Mouse (Mus musculus) heart, embryonic 13.5 days (tissue): ENCODE data around the gene Pitpnc1. TPM values are rescaled to one million over a fixed set of nuclear protein-coding genes. Genes with fewer than 3 reads are reported as not detected.

ENCODE experiments used
- ATAC-seq: fragments of 200-750 bp; cut with Nextera tagmentation; 2 replicates; pipeline ENCODE4 v1.8.0; 2017; ENCODE audit warnings: moderate TSS enrichment; ENCODE audit not compliant: insufficient number of reproducible peaks, low FRiP score, low TSS enrichment; ENCODE audit errors: extremely low read depth
- H3K27ac ChIP-seq: fragments of 300-500 bp; sonication (generic); replicated peaks from 2 replicates; pipeline ENCODE4 v1.5.1; 2015; ENCODE audit warnings: moderate library complexity, mild to moderate bottlenecking, inconsistent platforms
- H3K27me3 ChIP-seq: fragments of 300-500 bp; sonication (generic); replicated peaks from 2 replicates; pipeline ENCODE4 v1.6.1; 2015; ENCODE audit warnings: mild to moderate bottlenecking, inconsistent platforms
- H3K36me3 ChIP-seq: fragments of 300-500 bp; sonication (generic); 2 replicates; pipeline ENCODE4 v1.6.1; 2015; ENCODE audit warnings: mild to moderate bottlenecking, inconsistent platforms
- H3K4me1 ChIP-seq: fragments of 300-500 bp; sonication (generic); 2 replicates; pipeline ENCODE4 v1.6.1; 2015; ENCODE audit warnings: inconsistent platforms
- H3K4me2 ChIP-seq: fragments of 300-500 bp; sonication (generic); 2 replicates; pipeline ENCODE4 v1.6.1; 2015; ENCODE audit warnings: inconsistent platforms, mild to moderate bottlenecking, moderate library complexity
- H3K4me3 ChIP-seq: fragments of 300-500 bp; sonication (generic); 2 replicates; pipeline ENCODE4 v1.5.1; 2015; ENCODE audit warnings: moderate library complexity, mild to moderate bottlenecking, inconsistent platforms
- H3K9ac ChIP-seq: fragments of 300-500 bp; sonication (generic); 2 replicates; pipeline ENCODE4 v1.6.1; 2015; ENCODE audit warnings: inconsistent platforms, mild to moderate bottlenecking, moderate library complexity
- H3K9me3 ChIP-seq: fragments of 300-500 bp; sonication (generic); 2 replicates; pipeline ENCODE4 v1.6.1; 2016; ENCODE audit warnings: inconsistent platforms
- WGBS: fragments of 180-500 bp; shearing (Covaris S2); methylation state at CpG from one replicate; pipeline ENCODE4 v1.1.7; 2015; ENCODE audit warnings: mixed read lengths; 5-methylcytosine and 5-hydroxymethylcytosine counted together
- polyA plus RNA-seq: library from polyadenylated mRNA; unstranded; fragments of >200 nt; fragmentation: Nextera tagmentation; extraction: Ambion mirVana; gene quantifications from 2 replicates; pipeline ENCODE4 v1.2.1, GENCODE M21; 2015

The Pitpnc1 gene
- polyA plus RNA-seq, 1 experiment from 2014 or later = 9.3 TPM

- 43% methylated on average over 12 of the region's 12 CpGs for WGBS
- no peak for ATAC-seq
- no peaks in the 10 kb centered on the region for H3K27me3 ChIP-seq
- 0 out of 2 replicates have a peak overlapping the region, but pooled peaks have one; percentile 4 for H3K4me2 ChIP-seq
- no peak overlapping the region for H3K9ac ChIP-seq
- no peak overlapping the region for H3K4me3 ChIP-seq
- peaks cover 5% of the 10 kb centered on the region; the same call in 1 of the 2 replicates for H3K36me3 ChIP-seq
- H3K27ac ChIP-seq = peak overlapping the region; percentile 66
- H3K4me1 ChIP-seq = peaks cover 37% of the 10 kb centered on the region
- no peaks in the 10 kb centered on the region for H3K9me3 ChIP-seq
Observed at GRCm38 (mm10) chr11:107222531-107223168, 247.8 kb downstream of the Pitpnc1 start.

- Histone ChIP-seq H3K4me2 (no peak overlapping the region), H3K4me3 (no peak overlapping the region), H3K9me3 (no peaks in the 10 kb centered on the region), H3K4me1 (peaks cover 4% of the 10 kb centered on the region; the same call in 1 of the 2 replicates), H3K27me3 (no peaks in the 10 kb centered on the region), H3K36me3 (peaks cover 6% of the 10 kb centered on the region), H3K27ac (no peak overlapping the region), H3K9ac (no peak overlapping the region)
- ATAC-seq = no peak
- 79% methylated on average over 9 of the region's 9 CpGs for WGBS
Observed at GRCm38 (mm10) chr11:107215111-107215510, 255.4 kb downstream of the Pitpnc1 start.

- H3K9me3 ChIP-seq = no peaks in the 10 kb centered on the region
- H3K36me3 ChIP-seq = peaks cover 6% of the 10 kb centered on the region
- ATAC-seq = no peak
- no peak overlapping the region for H3K4me2 ChIP-seq
- no peaks in the 10 kb centered on the region for H3K27me3 ChIP-seq
- no peak overlapping the region for H3K4me3 ChIP-seq
- 66% methylated on average over 5 of the region's 5 CpGs for WGBS
- H3K4me1 ChIP-seq = peaks cover 4% of the 10 kb centered on the region; the same call in 1 of the 2 replicates
- no peak overlapping the region for H3K27ac ChIP-seq
- H3K9ac ChIP-seq = no peak overlapping the region
Observed at GRCm38 (mm10) chr11:107213745-107214144, 256.8 kb downstream of the Pitpnc1 start.

- no peak overlapping the region for H3K9ac ChIP-seq
Observed at GRCm38 (mm10) chr11:107209818-107210217, 260.7 kb downstream of the Pitpnc1 start.

GRCm38 (mm10) chr11:107201773-107202172 lies 268.7 kb downstream of the Pitpnc1 start:
- peak overlapping the region; percentile 34 for H3K4me3 ChIP-seq
- peak overlapping the region; percentile 61 for H3K4me2 ChIP-seq
- WGBS = 36% methylated on average over 11 of the region's 11 CpGs
- H3K27me3 ChIP-seq = no peaks in the 10 kb centered on the region
- no peaks in the 10 kb centered on the region for H3K36me3 ChIP-seq
- H3K9me3 ChIP-seq = no peaks in the 10 kb centered on the region
- H3K4me1 ChIP-seq = peaks cover 16% of the 10 kb centered on the region
- peak overlapping the region; percentile 67 for H3K9ac ChIP-seq
- ATAC-seq = no peak
- peak overlapping the region; percentile 62 for H3K27ac ChIP-seq

More at GRCm38 (mm10) chr11:107209818-107210217, 260.7 kb downstream of the Pitpnc1 start:
- Histone ChIP-seq H3K4me2 (no peak overlapping the region), H3K9me3 (no peaks in the 10 kb centered on the region), H3K27ac (no peak overlapping the region), H3K4me1 (peaks cover 4% of the 10 kb centered on the region; the same call in 1 of the 2 replicates), H3K36me3 (no peaks in the 10 kb centered on the region), H3K27me3 (no peaks in the 10 kb centered on the region), H3K4me3 (no peak overlapping the region)
- 73% methylated on average over 13 of the region's 13 CpGs for WGBS
- ATAC-seq = no peak

- Histone ChIP-seq H3K36me3 (no peaks in the 10 kb centered on the region), H3K4me1 (peaks cover 22% of the 10 kb centered on the region), H3K9me3 (no peaks in the 10 kb centered on the region), H3K27ac (no peak overlapping the region), H3K4me3 (no peak overlapping the region), H3K9ac (no peak overlapping the region), H3K4me2 (no peak overlapping the region), H3K27me3 (no peaks in the 10 kb centered on the region)
- WGBS = 73% methylated on average over 5 of the region's 5 CpGs
- ATAC-seq = no peak
Observed at GRCm38 (mm10) chr11:107199281-107199680, 271.2 kb downstream of the Pitpnc1 start.

GRCm38 (mm10) chr11:107195334-107195733 lies 275.2 kb downstream of the Pitpnc1 start:
- H3K9me3 ChIP-seq = no peaks in the 10 kb centered on the region
- H3K4me3 ChIP-seq = no peak overlapping the region
- peaks cover 6% of the 10 kb centered on the region; the same call in 1 of the 2 replicates for H3K4me1 ChIP-seq
- no peak for ATAC-seq
- no peaks in the 10 kb centered on the region for H3K27me3 ChIP-seq
- H3K36me3 ChIP-seq = no peaks in the 10 kb centered on the region
- WGBS = 58% methylated on average over 2 of the region's 2 CpGs
- no peak overlapping the region for H3K4me2 ChIP-seq
- H3K27ac ChIP-seq = no peak overlapping the region
- H3K9ac ChIP-seq = no peak overlapping the region

- Histone ChIP-seq H3K9me3 (no peaks in the 10 kb centered on the region), H3K9ac (no peak overlapping the region), H3K27me3 (no peaks in the 10 kb centered on the region), H3K36me3 (peaks cover 11% of the 10 kb centered on the region), H3K4me3 (no peak overlapping the region), H3K4me1 (peaks cover 17% of the 10 kb centered on the region), H3K4me2 (no peak overlapping the region), H3K27ac (no peak overlapping the region)
- no peak for ATAC-seq
- WGBS = 81% methylated on average over 2 of the region's 2 CpGs
Observed at GRCm38 (mm10) chr11:107190376-107190775, 280.1 kb downstream of the Pitpnc1 start.

- peaks cover 14% of the 10 kb centered on the region for H3K4me1 ChIP-seq
- peak; percentile 94 for ATAC-seq
- peak within 1 kb of the TSS; percentile 95 for H3K4me3 ChIP-seq
- H3K4me2 ChIP-seq = peak within 1 kb of the TSS; percentile 96
- H3K9ac ChIP-seq = peak within 1 kb of the TSS; percentile 94
- H3K27me3 ChIP-seq = no peaks in the 10 kb centered on the region
- under 1% methylated on average over 62 of the region's 62 CpGs for WGBS
- peak within 1 kb of the TSS; percentile 77 for H3K27ac ChIP-seq
- no peaks in the 10 kb centered on the region for H3K9me3 ChIP-seq
- H3K36me3 ChIP-seq = peaks cover 27% of the 10 kb centered on the region
Observed at GRCm38 (mm10) chr11:107188565-107189552, 281.6 kb downstream of the Pitpnc1 start, which contains the start of gene Nol11. Gene Nol11, minus strand, starts transcription at chr11:107189381.

- Histone ChIP-seq H3K9me3 (no peaks in the 10 kb centered on the region), H3K4me2 (no peak overlapping the region), H3K9ac (no peak overlapping the region), H3K27ac (no peak overlapping the region), H3K4me3 (no peak overlapping the region), H3K36me3 (peaks cover 73% of the 10 kb centered on the region), H3K27me3 (no peaks in the 10 kb centered on the region), H3K4me1 (peaks cover 12% of the 10 kb centered on the region)
- 54% methylated on average over 8 of the region's 8 CpGs for WGBS
- no peak for ATAC-seq
Observed at GRCm38 (mm10) chr11:107183777-107184176, 286.7 kb downstream of the Pitpnc1 start.

GRCm38 (mm10) chr11:107161215-107161614 lies 309.3 kb downstream of the Pitpnc1 start:
- Histone ChIP-seq H3K27ac (no peak overlapping the region), H3K9me3 (no peaks in the 10 kb centered on the region), H3K9ac (no peak overlapping the region), H3K27me3 (no peaks in the 10 kb centered on the region), H3K4me1 (peaks cover 16% of the 10 kb centered on the region), H3K4me2 (no peak overlapping the region), H3K4me3 (no peak overlapping the region), H3K36me3 (peaks cover 16% of the 10 kb centered on the region)
- 72% methylated on average over 4 of the region's 4 CpGs for WGBS
- ATAC-seq = no peak
